Mouse (Mus musculus): ENCODE measurements at regions not wholly inside any gene's neighbourhood (a gene's known extent, or its start where the extent isn't known, plus 50 kb on each side); places are given as distances from the start of the nearest gene placed in this dataset.

- Histone ChIP-seq H3K4me3 (ENCODE audit: low read depth, low read length) (no peak overlapping the region), H3K9ac (ENCODE audit: low read length) (no peak overlapping the region), H3K9me3 (ENCODE audit: control insufficient read depth, low read length) (no peaks in the 10 kb centered on the region), H3K4me1 (replicated peaks; ENCODE audit: control insufficient read depth, insufficient read depth) (no peaks in the 10 kb centered on the region), H3K27me3 (ENCODE audit: control insufficient read depth, insufficient read depth, low read length) (no peaks in the 10 kb centered on the region), H3K4me2 (replicated peaks; ENCODE audit: low read depth) (no peak overlapping the region), H3K27ac (replicated peaks) (no peak overlapping the region), H3K36me3 (ENCODE audit: control insufficient read depth, insufficient read depth, low read length) (no peaks in the 10 kb centered on the region)
- no peak for TF ChIP-seq CTCF (IDR thresholded peaks at IDR 0.05; ENCODE audit: low read depth)
- no peak for TF ChIP-seq EP300 (optimal IDR thresholded peaks at IDR 0.05)
- no peak for ATAC-seq (ENCODE audit: low FRiP score, low TSS enrichment)
- WGBS = 68% methylated on average over 15 of the region's 15 CpGs
- DNase-seq (ENCODE audit: low spot score) = no peak
These were observed 70.3 kb downstream of the Matn1 start for GRCm38 (mm10) chr4:131014301-131015081.

DNA sequence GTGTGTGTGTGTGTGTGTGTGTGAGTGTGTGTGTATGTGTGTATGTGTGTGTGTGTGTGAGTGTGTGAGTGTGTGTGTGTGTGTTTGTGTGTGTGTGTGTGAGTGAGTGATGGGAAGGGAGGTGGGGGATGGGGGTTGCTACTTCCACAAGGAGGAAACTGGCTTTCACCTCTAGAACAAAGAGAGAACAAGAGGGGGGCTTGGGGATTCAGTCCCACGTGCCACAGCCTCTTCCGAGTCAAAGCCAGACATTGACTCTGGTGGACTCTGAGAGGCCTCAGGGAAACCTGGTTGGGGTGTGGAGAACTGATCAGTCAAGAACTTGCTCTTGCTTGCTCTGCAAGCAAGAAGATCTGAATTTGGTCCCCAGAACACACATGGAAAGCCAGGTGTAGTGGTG is 71.0 kb downstream of the Matn1 start:
- H3K36me3 ChIP-seq (ENCODE audit: control insufficient read depth, insufficient read depth, low read length) = no peaks in the 10 kb centered on the region
- 59% methylated on average over 2 of the region's 2 CpGs for WGBS
- TF ChIP-seq EP300 (optimal IDR thresholded peaks at IDR 0.05) (no peak), CTCF (IDR thresholded peaks at IDR 0.05; ENCODE audit: low read depth) (no peak)
- no peak overlapping the region for H3K4me3 ChIP-seq (ENCODE audit: low read depth, low read length)
- H3K4me1 ChIP-seq (replicated peaks; ENCODE audit: control insufficient read depth, insufficient read depth) = no peaks in the 10 kb centered on the region
- no peak for ATAC-seq (ENCODE audit: low FRiP score, low TSS enrichment)
- no peak overlapping the region for H3K9ac ChIP-seq (ENCODE audit: low read length)
- no peak overlapping the region for H3K4me2 ChIP-seq (replicated peaks; ENCODE audit: low read depth)
- no peaks in the 10 kb centered on the region for H3K27me3 ChIP-seq (ENCODE audit: control insufficient read depth, insufficient read depth, low read length)
- no peak for DNase-seq (ENCODE audit: low spot score)
- no peaks in the 10 kb centered on the region for H3K9me3 ChIP-seq (ENCODE audit: control insufficient read depth, low read length)
- H3K27ac ChIP-seq (replicated peaks) = no peak overlapping the region

DNA sequence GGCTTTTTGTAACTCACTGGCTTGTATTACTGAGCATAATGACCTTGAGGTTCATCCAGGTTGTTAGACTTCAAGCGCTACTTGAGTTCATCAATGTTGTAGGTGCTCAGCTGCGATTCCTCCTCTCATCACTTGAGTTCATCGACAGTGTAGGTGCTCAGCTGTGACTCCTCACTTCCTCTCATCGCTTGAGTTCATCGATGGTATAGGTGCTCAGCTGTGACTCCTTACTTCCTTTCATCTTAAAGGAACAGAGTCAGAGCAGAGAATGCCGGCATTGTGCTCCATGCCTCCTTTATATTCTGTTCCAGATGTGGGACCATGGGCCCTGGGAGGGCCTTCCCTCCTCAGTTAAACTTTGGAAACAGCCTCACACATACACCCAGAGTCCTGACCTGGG is 79.4 kb downstream of the Matn1 start:
- no peak overlapping the region for H3K9ac ChIP-seq (ENCODE audit: low read length)
- no peaks in the 10 kb centered on the region for H3K27me3 ChIP-seq (ENCODE audit: control insufficient read depth, insufficient read depth, low read length)
- DNase-seq (ENCODE audit: low spot score) = no peak
- no peaks in the 10 kb centered on the region for H3K9me3 ChIP-seq (ENCODE audit: control insufficient read depth, low read length)
- no peak for TF ChIP-seq EP300 (optimal IDR thresholded peaks at IDR 0.05)
- no peak for TF ChIP-seq CTCF (IDR thresholded peaks at IDR 0.05; ENCODE audit: low read depth)
- ATAC-seq (ENCODE audit: low FRiP score, low TSS enrichment) = no peak
- no peak overlapping the region for H3K4me2 ChIP-seq (replicated peaks; ENCODE audit: low read depth)
- no peaks in the 10 kb centered on the region for H3K4me1 ChIP-seq (replicated peaks; ENCODE audit: control insufficient read depth, insufficient read depth)
- 40% methylated on average over 6 of the region's 6 CpGs for WGBS
- H3K27ac ChIP-seq (replicated peaks) = no peak overlapping the region
- H3K36me3 ChIP-seq (ENCODE audit: control insufficient read depth, insufficient read depth, low read length) = no peaks in the 10 kb centered on the region
- H3K4me3 ChIP-seq (ENCODE audit: low read depth, low read length) = no peak overlapping the region

DNA sequence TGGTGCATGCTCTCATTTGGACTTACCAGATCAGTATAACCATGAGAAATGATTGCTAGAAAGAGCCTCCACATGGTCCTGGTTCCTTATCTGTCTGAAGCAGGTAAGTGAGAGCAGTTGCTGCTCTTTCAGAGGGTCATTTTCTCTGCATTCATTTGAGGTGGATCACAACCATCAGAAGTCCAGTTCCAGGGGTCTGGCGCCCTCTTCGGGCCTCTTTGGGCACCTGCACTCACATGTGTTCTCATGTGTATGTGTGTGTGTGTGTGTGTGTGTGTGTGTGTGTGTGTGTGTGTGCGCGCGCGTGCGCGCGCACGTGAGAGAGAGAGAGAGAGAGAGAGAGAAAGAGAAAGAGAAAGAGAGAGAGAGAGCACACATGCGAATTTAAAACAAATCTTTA is 92.1 kb downstream of the Matn1 start:
- no peak overlapping the region for H3K4me3 ChIP-seq (ENCODE audit: low read depth, low read length)
- TF ChIP-seq EP300 (optimal IDR thresholded peaks at IDR 0.05) = no peak
- TF ChIP-seq CTCF (IDR thresholded peaks at IDR 0.05; ENCODE audit: low read depth) = peak; percentile 48
- no peaks in the 10 kb centered on the region for H3K9me3 ChIP-seq (ENCODE audit: control insufficient read depth, low read length)
- no peaks in the 10 kb centered on the region for H3K4me1 ChIP-seq (replicated peaks; ENCODE audit: control insufficient read depth, insufficient read depth)
- ATAC-seq (ENCODE audit: low FRiP score, low TSS enrichment) = no peak
- no peaks in the 10 kb centered on the region for H3K27me3 ChIP-seq (ENCODE audit: control insufficient read depth, insufficient read depth, low read length)
- no peak for DNase-seq (ENCODE audit: low spot score)
- no peak overlapping the region for H3K27ac ChIP-seq (replicated peaks)
- H3K36me3 ChIP-seq (ENCODE audit: control insufficient read depth, insufficient read depth, low read length) = no peaks in the 10 kb centered on the region
- WGBS = 91% methylated on average over 11 of the region's 11 CpGs
- H3K9ac ChIP-seq (ENCODE audit: low read length) = no peak overlapping the region
- no peak overlapping the region for H3K4me2 ChIP-seq (replicated peaks; ENCODE audit: low read depth)

DNA sequence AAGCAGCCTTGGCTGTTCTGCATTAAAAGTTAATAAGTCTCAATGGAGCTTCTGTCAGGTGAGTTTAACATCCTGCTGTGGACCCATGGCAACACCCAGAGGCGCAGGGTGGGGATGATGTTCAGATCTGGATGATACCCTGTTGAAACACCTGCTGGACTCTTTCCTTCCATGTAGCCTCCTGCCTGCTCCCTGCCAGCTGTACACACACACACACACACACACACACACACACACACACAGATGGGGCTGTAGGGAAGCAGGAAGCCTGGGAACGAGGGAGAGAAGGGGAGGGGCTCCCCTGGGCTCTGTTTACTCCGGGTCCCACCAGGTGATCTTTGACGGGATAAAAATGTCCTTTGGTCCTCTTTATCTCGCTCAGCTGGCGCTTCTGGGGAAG is 93.0 kb downstream of the Matn1 start:
- Histone ChIP-seq H3K9ac (ENCODE audit: low read length) (no peak overlapping the region), H3K4me1 (replicated peaks; ENCODE audit: control insufficient read depth, insufficient read depth) (no peaks in the 10 kb centered on the region), H3K27ac (replicated peaks) (no peak overlapping the region), H3K4me3 (ENCODE audit: low read depth, low read length) (no peak overlapping the region), H3K36me3 (ENCODE audit: control insufficient read depth, insufficient read depth, low read length) (no peaks in the 10 kb centered on the region), H3K9me3 (ENCODE audit: control insufficient read depth, low read length) (no peaks in the 10 kb centered on the region), H3K4me2 (replicated peaks; ENCODE audit: low read depth) (no peak overlapping the region), H3K27me3 (ENCODE audit: control insufficient read depth, insufficient read depth, low read length) (no peaks in the 10 kb centered on the region)
- 5% methylated on average over 6 of the region's 6 CpGs for WGBS
- DNase-seq (ENCODE audit: low spot score) (peak; percentile 19), ATAC-seq (ENCODE audit: low FRiP score, low TSS enrichment) (no peak)
- TF ChIP-seq EP300 (optimal IDR thresholded peaks at IDR 0.05) = no peak
- no peak for TF ChIP-seq CTCF (IDR thresholded peaks at IDR 0.05; ENCODE audit: low read depth)

- no peak overlapping the region for H3K27ac ChIP-seq (replicated peaks)
- no peak overlapping the region for H3K9ac ChIP-seq (ENCODE audit: low read length)
- H3K27me3 ChIP-seq (ENCODE audit: control insufficient read depth, insufficient read depth, low read length) = no peaks in the 10 kb centered on the region
- no peak overlapping the region for H3K4me3 ChIP-seq (ENCODE audit: low read depth, low read length)
- no peaks in the 10 kb centered on the region for H3K36me3 ChIP-seq (ENCODE audit: control insufficient read depth, insufficient read depth, low read length)
- no peak for TF ChIP-seq EP300 (optimal IDR thresholded peaks at IDR 0.05)
- no peak for TF ChIP-seq CTCF (IDR thresholded peaks at IDR 0.05; ENCODE audit: low read depth)
- no peaks in the 10 kb centered on the region for H3K9me3 ChIP-seq (ENCODE audit: control insufficient read depth, low read length)
- no peak overlapping the region for H3K4me2 ChIP-seq (replicated peaks; ENCODE audit: low read depth)
- no peaks in the 10 kb centered on the region for H3K4me1 ChIP-seq (replicated peaks; ENCODE audit: control insufficient read depth, insufficient read depth)
- DNase-seq (ENCODE audit: low spot score) (no peak), ATAC-seq (ENCODE audit: low FRiP score, low TSS enrichment) (no peak)
- 70% methylated on average over 3 of the region's 3 CpGs for WGBS
These were observed 95.5 kb downstream of the Matn1 start for GRCm38 (mm10) chr4:131039686-131040085.
